Mouse (Mus musculus) lung, embryonic 16.5 days (tissue): ENCODE results near the gene Tbc1d8. TPM values are rescaled to one million over a fixed set of nuclear protein-coding genes. Genes with fewer than 3 reads are reported as not detected.

Experiments used
- ATAC-seq: fragments of 200-750 bp; cut with Nextera tagmentation; 2 replicates; pipeline ENCODE4 v1.8.0; 2017; ENCODE audit warnings: low read depth, mild to moderate bottlenecking, moderate library complexity
- H3K27ac ChIP-seq: fragments of 300-500 bp; sonication (generic); 2 replicates; pipeline ENCODE4 v1.5.1; 2014; ENCODE audit warnings: mild to moderate bottlenecking, control low read depth, low read length
- H3K27me3 ChIP-seq: fragments of 300-500 bp; sonication (generic); 2 replicates; pipeline ENCODE4 v1.6.1; 2014; ENCODE audit warnings: low read depth, low read length, mixed read lengths; ENCODE audit not compliant: control insufficient read depth, insufficient read depth
- H3K36me3 ChIP-seq: fragments of 300-500 bp; sonication (generic); 2 replicates; pipeline ENCODE4 v1.6.1; 2014; ENCODE audit warnings: low read length; ENCODE audit not compliant: control insufficient read depth, insufficient read depth
- H3K4me1 ChIP-seq: fragments of 300-500 bp; sonication (generic); replicated peaks from 2 replicates; pipeline ENCODE4 v1.6.1; 2014; ENCODE audit warnings: low read length, mixed read lengths; ENCODE audit not compliant: control insufficient read depth, insufficient read depth
- H3K4me2 ChIP-seq: fragments of 300-500 bp; sonication (generic); 2 replicates; pipeline ENCODE4 v1.6.1; 2014; ENCODE audit warnings: low read depth, low read length, control low read depth
- H3K4me3 ChIP-seq: fragments of 300-500 bp; sonication (generic); 2 replicates; pipeline ENCODE4 v1.5.1; 2014; ENCODE audit warnings: mild to moderate bottlenecking, low read length, control low read depth
- H3K9ac ChIP-seq: fragments of 300-500 bp; sonication (generic); 2 replicates; pipeline ENCODE4 v1.6.1; 2014; ENCODE audit warnings: low read length, control low read depth
- H3K9me3 ChIP-seq: fragments of 300-500 bp; sonication (generic); 2 replicates; pipeline ENCODE4 v1.6.1; 2016; ENCODE audit warnings: low read length; ENCODE audit not compliant: control insufficient read depth
- WGBS: fragments of 180-500 bp; shearing (Covaris S2); extraction: QIAGEN DNeasy Blood & Tissue Kit; methylation state at CpG from one replicate; pipeline ENCODE4 v1.1.7; 2014; 5-methylcytosine and 5-hydroxymethylcytosine counted together
- polyA plus RNA-seq: library from polyadenylated mRNA; unstranded; fragments of >200 nt; fragmentation: Nextera tagmentation; extraction: Ambion mirVana; gene quantifications from 2 replicates; pipeline ENCODE4 v1.2.1, GENCODE M21; 2015

The Tbc1d8 gene
- polyA plus RNA-seq, 1 experiment from 2014 or later: 13.3 TPM

GRCm38 (mm10) chr1:39349427-39349826, 129.1 kb downstream of the Tbc1d8 start:
- Histone ChIP-seq H3K4me1 (no peaks in the 10 kb centered on the region), H3K9ac (no peak overlapping the region), H3K9me3 (no peaks in the 10 kb centered on the region), H3K4me2 (no peak overlapping the region), H3K36me3 (no peaks in the 10 kb centered on the region), H3K4me3 (no peak overlapping the region), H3K27ac (no peak overlapping the region), H3K27me3 (no peaks in the 10 kb centered on the region)
- ATAC-seq: no peak
- WGBS: 79% methylated on average over 7 of the region's 7 CpGs

DNA sequence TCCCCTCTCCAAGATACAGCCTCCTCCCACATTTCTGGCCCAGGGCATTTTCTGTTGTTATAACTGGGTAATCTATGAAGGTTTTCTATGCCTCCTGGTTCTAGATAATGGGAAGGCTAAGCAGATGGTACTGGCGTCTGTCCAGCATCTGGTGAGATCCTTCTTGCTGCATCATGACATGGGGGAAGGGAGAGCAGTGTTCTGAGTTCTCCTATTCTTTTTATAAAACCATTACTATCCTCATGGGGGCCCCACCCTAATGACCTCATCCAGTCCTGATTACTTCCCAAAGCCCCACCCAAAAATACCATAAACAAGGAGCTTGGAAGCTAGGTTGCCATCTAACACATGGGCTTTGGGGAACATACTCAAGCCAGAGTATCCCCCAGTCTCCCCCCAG, 129.6 kb downstream of the Tbc1d8 start:
- H3K4me1 ChIP-seq: no peaks in the 10 kb centered on the region
- no peaks in the 10 kb centered on the region for H3K9me3 ChIP-seq
- H3K4me2 ChIP-seq: no peak overlapping the region
- H3K4me3 ChIP-seq: no peak overlapping the region
- no peak for ATAC-seq
- H3K27me3 ChIP-seq: no peaks in the 10 kb centered on the region
- H3K9ac ChIP-seq: no peak overlapping the region
- no peak overlapping the region for H3K27ac ChIP-seq
- WGBS: 59% methylated on average over 1 of the region's 1 CpGs
- H3K36me3 ChIP-seq: no peaks in the 10 kb centered on the region

DNA sequence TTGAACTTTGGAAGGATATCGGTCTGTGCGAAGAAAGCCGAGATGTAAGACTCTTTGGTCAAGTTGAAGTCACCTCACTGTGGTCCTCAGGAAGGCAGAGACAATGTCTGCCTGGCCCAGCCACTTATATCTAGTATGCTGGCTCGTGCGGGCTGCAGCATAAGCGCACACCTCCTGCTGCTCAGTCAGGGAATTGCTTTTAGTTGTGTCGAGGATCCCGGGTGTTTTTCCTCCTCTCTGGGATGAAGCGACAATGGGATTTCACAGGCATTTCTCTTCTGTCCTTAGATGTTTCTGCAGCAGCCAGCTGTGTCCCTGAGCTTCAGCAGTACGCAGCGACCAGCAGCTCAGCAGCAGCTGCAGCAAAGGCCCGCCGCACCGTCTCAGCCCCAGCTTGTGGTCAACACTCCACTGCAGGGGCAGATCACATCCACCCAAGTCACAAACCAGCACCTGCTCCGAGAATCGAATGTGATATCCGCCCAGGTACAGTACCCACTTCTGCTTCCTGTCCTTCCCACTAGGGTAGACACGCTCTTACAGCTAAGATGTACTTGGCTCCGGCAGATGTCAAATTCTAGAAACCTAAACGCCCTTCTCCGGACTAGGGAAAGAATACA, 133.5 kb downstream of the Tbc1d8 start:
- Histone ChIP-seq H3K4me3 (no peak overlapping the region), H3K9ac (no peak overlapping the region), H3K36me3 (no peaks in the 10 kb centered on the region), H3K4me1 (no peaks in the 10 kb centered on the region), H3K4me2 (no peak overlapping the region), H3K27ac (no peak overlapping the region), H3K27me3 (no peaks in the 10 kb centered on the region), H3K9me3 (no peaks in the 10 kb centered on the region)
- 54% methylated on average over 21 of the region's 21 CpGs for WGBS
- ATAC-seq: no peak

GRCm38 (mm10) chr1:39343242-39343641, 135.3 kb downstream of the Tbc1d8 start:
- Histone ChIP-seq H3K36me3 (no peaks in the 10 kb centered on the region), H3K27me3 (no peaks in the 10 kb centered on the region), H3K4me2 (no peak overlapping the region), H3K27ac (no peak overlapping the region), H3K9me3 (no peaks in the 10 kb centered on the region), H3K9ac (no peak overlapping the region), H3K4me3 (no peak overlapping the region), H3K4me1 (0 out of 2 replicates have a peak, but pooled peaks cover 3% of the 10 kb centered on the region)
- ATAC-seq: no peak
- 76% methylated on average over 5 of the region's 5 CpGs for WGBS

- Histone ChIP-seq H3K9me3 (no peaks in the 10 kb centered on the region), H3K4me2 (no peak overlapping the region), H3K4me3 (no peak overlapping the region), H3K36me3 (no peaks in the 10 kb centered on the region), H3K4me1 (0 out of 2 replicates have a peak, but pooled peaks cover 3% of the 10 kb centered on the region), H3K9ac (no peak overlapping the region), H3K27ac (no peak overlapping the region), H3K27me3 (no peaks in the 10 kb centered on the region)
- ATAC-seq: no peak
- 78% methylated on average over 4 of the region's 4 CpGs for WGBS
Measured at GRCm38 (mm10) chr1:39341807-39342206, 136.7 kb downstream of the Tbc1d8 start.

- Histone ChIP-seq H3K27ac (no peak overlapping the region), H3K27me3 (no peaks in the 10 kb centered on the region), H3K9ac (no peak overlapping the region), H3K4me2 (no peak overlapping the region), H3K4me3 (no peak overlapping the region), H3K9me3 (no peaks in the 10 kb centered on the region), H3K36me3 (no peaks in the 10 kb centered on the region), H3K4me1 (0 out of 2 replicates have a peak, but pooled peaks cover 3% of the 10 kb centered on the region)
- peak; percentile 60 for ATAC-seq
- 12% methylated on average over 8 of the region's 8 CpGs for WGBS
Measured at GRCm38 (mm10) chr1:39340647-39341046, 137.9 kb downstream of the Tbc1d8 start.

DNA sequence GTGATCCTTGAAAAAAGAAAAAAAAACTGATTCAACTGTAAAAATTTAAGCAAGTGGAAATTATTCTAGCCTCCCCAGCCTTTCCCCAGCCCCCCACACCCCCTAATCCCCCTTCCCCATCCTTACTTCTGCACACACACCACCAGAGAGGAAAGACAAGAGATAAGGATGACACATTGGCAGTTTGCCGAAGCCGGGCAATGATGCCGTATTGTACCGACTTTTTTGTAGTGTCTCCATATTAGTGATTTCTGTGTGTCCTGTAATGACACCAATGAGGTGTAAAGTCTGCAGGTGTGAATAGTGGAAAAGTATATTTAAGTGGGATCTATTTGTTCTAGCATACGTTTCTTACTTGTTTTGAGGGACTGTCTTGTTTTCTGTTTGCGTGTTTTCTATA, 138.4 kb downstream of the Tbc1d8 start:
- no peak overlapping the region for H3K4me3 ChIP-seq
- no peak overlapping the region for H3K9ac ChIP-seq
- H3K36me3 ChIP-seq: no peaks in the 10 kb centered on the region
- ATAC-seq: no peak
- no peak overlapping the region for H3K4me2 ChIP-seq
- 40% methylated on average over 6 of the region's 6 CpGs for WGBS
- peaks cover 3% of the 10 kb centered on the region; the same call in 1 of the 2 replicates for H3K4me1 ChIP-seq
- H3K9me3 ChIP-seq: no peaks in the 10 kb centered on the region
- H3K27me3 ChIP-seq: no peaks in the 10 kb centered on the region
- H3K27ac ChIP-seq: no peak overlapping the region

GRCm38 (mm10) chr1:39339455-39339854, 139.1 kb downstream of the Tbc1d8 start:
- H3K4me2 ChIP-seq: no peak overlapping the region
- H3K9ac ChIP-seq: no peak overlapping the region
- no peak overlapping the region for H3K4me3 ChIP-seq
- 31% methylated on average over 5 of the region's 5 CpGs for WGBS
- H3K27ac ChIP-seq: no peak overlapping the region
- H3K4me1 ChIP-seq: peaks cover 3% of the 10 kb centered on the region; the same call in 1 of the 2 replicates
- H3K27me3 ChIP-seq: no peaks in the 10 kb centered on the region
- H3K36me3 ChIP-seq: no peaks in the 10 kb centered on the region
- ATAC-seq: no peak
- no peaks in the 10 kb centered on the region for H3K9me3 ChIP-seq

- no peak overlapping the region for H3K4me2 ChIP-seq
- H3K9ac ChIP-seq: no peak overlapping the region
- no peaks in the 10 kb centered on the region for H3K9me3 ChIP-seq
- no peak for ATAC-seq
- H3K27ac ChIP-seq: no peak overlapping the region
- H3K4me1 ChIP-seq: peaks cover 3% of the 10 kb centered on the region; the same call in 1 of the 2 replicates
- no peaks in the 10 kb centered on the region for H3K36me3 ChIP-seq
- no peaks in the 10 kb centered on the region for H3K27me3 ChIP-seq
- WGBS: 65% methylated on average over 10 of the region's 10 CpGs
- no peak overlapping the region for H3K4me3 ChIP-seq
Measured at GRCm38 (mm10) chr1:39338831-39339230, 139.7 kb downstream of the Tbc1d8 start.
